Mouse (Mus musculus) stomach, embryonic 16.5 days (tissue): ENCODE measurements at regions not wholly inside any gene's neighbourhood (a gene's known extent, or its start where the extent isn't known, plus 50 kb on each side); places are given as distances from the start of the nearest gene placed in this dataset.

Experiments used
- ATAC-seq: fragments of 200-750 bp; cut with Nextera tagmentation; 2 replicates; pipeline ENCODE4 v1.8.0; 2017; ENCODE audit warnings: moderate number of reproducible peaks, moderate TSS enrichment; ENCODE audit not compliant: insufficient read depth, low FRiP score
- H3K27ac ChIP-seq: fragments of 300-500 bp; sonication (generic); 2 replicates; pipeline ENCODE4 v1.5.1; 2014; ENCODE audit warnings: low read length
- H3K27me3 ChIP-seq: fragments of 300-500 bp; sonication (generic); 2 replicates; pipeline ENCODE4 v1.6.1; 2014; ENCODE audit warnings: low read length, control low read depth, mixed read lengths; ENCODE audit not compliant: control insufficient read depth, insufficient read depth
- H3K36me3 ChIP-seq: fragments of 300-500 bp; sonication (generic); 2 replicates; pipeline ENCODE4 v1.6.1; 2014; ENCODE audit warnings: low read length; ENCODE audit not compliant: control insufficient read depth, insufficient read depth
- H3K4me1 ChIP-seq: fragments of 300-500 bp; sonication (generic); 2 replicates; pipeline ENCODE4 v1.6.1; 2014; ENCODE audit warnings: low read length, control low read depth, mixed read lengths; ENCODE audit not compliant: control insufficient read depth, insufficient read depth
- H3K4me2 ChIP-seq: fragments of 300-500 bp; sonication (generic); 2 replicates; pipeline ENCODE4 v1.6.1; 2014; ENCODE audit warnings: low read depth, low read length, mixed read lengths
- H3K4me3 ChIP-seq: fragments of 300-500 bp; sonication (generic); replicated peaks from 2 replicates; pipeline ENCODE4 v1.5.1; 2014; ENCODE audit warnings: mild to moderate bottlenecking, low read length
- H3K9ac ChIP-seq: fragments of 300-500 bp; sonication (generic); 2 replicates; pipeline ENCODE4 v1.6.1; 2014; ENCODE audit warnings: low read length
- H3K9me3 ChIP-seq: fragments of 300-500 bp; sonication (generic); replicated peaks from 2 replicates; pipeline ENCODE4 v1.6.1; 2016; ENCODE audit warnings: low read length, control low read depth; ENCODE audit not compliant: control insufficient read depth
- WGBS: fragments of 180-500 bp; shearing (Covaris S2); extraction: QIAGEN DNeasy Blood & Tissue Kit; methylation state at CpG from one replicate; pipeline ENCODE4 v1.1.7; 2014; 5-methylcytosine and 5-hydroxymethylcytosine counted together

DNA sequence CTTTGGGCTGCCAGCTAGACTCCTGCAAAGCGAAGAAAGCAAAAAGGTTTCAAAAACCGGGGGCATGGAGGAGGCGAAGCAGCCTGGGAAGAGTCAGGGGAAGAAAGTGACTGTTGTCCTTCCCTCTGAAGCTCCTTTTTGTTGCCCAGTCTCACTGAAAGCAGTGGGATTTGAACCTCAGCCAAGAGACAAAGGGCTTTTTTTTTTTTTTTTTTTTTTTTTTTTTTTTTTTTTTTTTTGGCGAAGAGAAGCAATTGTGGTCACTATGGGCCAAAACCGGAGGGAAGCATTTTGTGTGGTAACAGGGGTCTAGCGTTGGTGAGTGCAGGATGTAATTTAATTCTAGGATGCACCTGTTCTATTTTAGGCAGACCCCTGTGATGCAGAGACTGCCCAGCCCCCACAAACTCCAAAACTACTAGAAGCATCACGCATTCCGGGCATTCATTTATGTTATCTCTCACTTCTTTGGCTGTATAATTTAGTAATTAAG, 80.8 kb upstream of the Cpeb2 start:
- H3K4me1 ChIP-seq: 0 out of 2 replicates have a peak, but pooled peaks cover 8% of the 10 kb centered on the region
- no peak overlapping the region for H3K4me3 ChIP-seq
- H3K9me3 ChIP-seq: no peaks in the 10 kb centered on the region
- H3K9ac ChIP-seq: no peak overlapping the region
- no peaks in the 10 kb centered on the region for H3K36me3 ChIP-seq
- H3K4me2 ChIP-seq: no peak overlapping the region
- 50% methylated on average over 8 of the region's 8 CpGs for WGBS
- ATAC-seq: no peak
- no peaks in the 10 kb centered on the region for H3K27me3 ChIP-seq
- no peak overlapping the region for H3K27ac ChIP-seq

DNA sequence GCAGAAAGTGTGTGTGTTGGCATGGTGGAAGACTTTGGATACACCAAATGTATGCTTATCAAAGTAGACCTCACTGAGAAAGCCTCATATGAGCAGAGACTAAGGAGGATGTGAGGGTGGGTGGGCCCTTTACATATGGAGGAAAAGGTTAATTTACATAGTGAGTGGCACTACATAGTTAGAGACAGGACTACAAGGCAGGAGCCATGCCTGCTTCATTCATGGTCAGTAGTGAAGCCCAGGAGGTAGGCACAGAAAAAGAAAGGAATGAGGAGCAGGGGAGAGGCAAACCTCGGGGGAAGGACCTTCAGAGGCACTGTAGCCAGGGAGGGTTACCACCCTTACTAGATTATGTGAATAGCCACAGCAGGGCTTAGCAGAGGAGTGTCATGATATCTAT, 80.1 kb upstream of the Cpeb2 start:
- Histone ChIP-seq H3K27me3 (no peaks in the 10 kb centered on the region), H3K27ac (no peak overlapping the region), H3K9ac (no peak overlapping the region), H3K9me3 (no peaks in the 10 kb centered on the region), H3K4me3 (no peak overlapping the region), H3K36me3 (no peaks in the 10 kb centered on the region), H3K4me1 (0 out of 2 replicates have a peak, but pooled peaks cover 8% of the 10 kb centered on the region), H3K4me2 (no peak overlapping the region)
- no peak for ATAC-seq
- WGBS: 61% methylated on average over 1 of the region's 1 CpGs

DNA sequence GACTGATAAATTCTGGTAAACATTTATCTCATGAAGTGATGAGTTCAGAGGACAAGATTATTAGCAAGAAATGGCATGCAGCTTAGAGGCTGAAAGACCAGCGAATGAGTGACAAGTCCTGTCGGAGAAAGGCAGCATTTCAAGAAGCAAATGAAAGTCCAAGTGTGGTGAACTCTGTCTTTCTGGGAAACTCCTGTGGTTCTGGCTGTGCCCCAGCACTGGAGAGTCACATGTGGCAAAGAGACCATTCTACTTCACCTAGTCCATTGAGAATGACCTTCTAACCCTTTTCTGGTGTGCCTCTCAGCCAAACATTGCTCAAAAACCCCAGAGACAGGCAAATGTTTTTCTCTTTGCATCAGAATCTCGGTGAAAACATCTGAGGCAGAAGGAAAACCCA, 76.2 kb upstream of the Cpeb2 start:
- Histone ChIP-seq H3K4me2 (no peak overlapping the region), H3K36me3 (no peaks in the 10 kb centered on the region), H3K27me3 (no peaks in the 10 kb centered on the region), H3K27ac (no peak overlapping the region), H3K9me3 (no peaks in the 10 kb centered on the region), H3K4me1 (no peaks in the 10 kb centered on the region), H3K4me3 (no peak overlapping the region), H3K9ac (no peak overlapping the region)
- 89% methylated on average over 3 of the region's 3 CpGs for WGBS
- ATAC-seq: no peak

DNA sequence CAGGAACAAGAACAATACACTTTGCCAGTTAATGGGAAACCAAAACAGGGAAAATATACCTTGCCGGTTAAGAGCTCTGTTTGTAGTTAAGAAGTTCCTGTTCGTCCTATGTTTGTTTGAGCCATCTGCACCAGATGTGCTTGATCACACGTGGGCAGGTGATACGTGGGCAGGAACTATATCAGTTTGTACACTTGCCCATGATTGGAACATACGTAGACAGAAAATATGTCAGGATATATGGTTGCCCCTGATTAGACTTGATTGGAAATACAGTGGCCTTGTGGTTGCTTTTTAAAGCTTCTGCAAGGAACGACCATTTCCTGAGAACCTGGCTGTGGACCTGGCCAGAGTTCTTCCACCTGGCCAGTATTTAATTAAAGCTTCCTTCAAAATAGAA, 72.8 kb upstream of the Cpeb2 start:
- Histone ChIP-seq H3K9ac (no peak overlapping the region), H3K27ac (no peak overlapping the region), H3K4me1 (no peaks in the 10 kb centered on the region), H3K36me3 (no peaks in the 10 kb centered on the region), H3K4me3 (no peak overlapping the region), H3K4me2 (no peak overlapping the region), H3K9me3 (no peaks in the 10 kb centered on the region), H3K27me3 (no peaks in the 10 kb centered on the region)
- ATAC-seq: no peak
- WGBS: 61% methylated on average over 6 of the region's 6 CpGs

DNA sequence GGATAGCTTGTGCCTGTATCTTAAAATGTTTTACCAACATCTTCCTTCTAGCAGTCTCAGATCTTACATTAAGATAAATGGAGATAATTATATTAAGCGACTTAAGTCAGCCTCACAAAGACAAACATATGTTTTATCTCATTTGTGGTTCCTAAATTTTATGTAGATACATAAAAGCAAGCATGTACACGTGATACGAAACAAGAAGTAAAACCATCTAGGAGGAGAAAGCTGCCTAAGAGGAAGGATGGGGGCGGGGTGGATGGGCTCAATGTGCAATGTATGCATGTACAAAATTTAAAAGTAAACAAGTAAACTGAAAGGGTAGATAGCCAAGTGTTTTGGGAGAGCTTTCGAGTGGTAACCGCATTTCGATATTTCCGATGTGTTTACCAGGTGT, 51.5 kb upstream of the Cpeb2 start:
- Histone ChIP-seq H3K9ac (no peak overlapping the region), H3K4me1 (no peaks in the 10 kb centered on the region), H3K27ac (no peak overlapping the region), H3K27me3 (no peaks in the 10 kb centered on the region), H3K36me3 (no peaks in the 10 kb centered on the region), H3K4me3 (no peak overlapping the region), H3K9me3 (no peaks in the 10 kb centered on the region), H3K4me2 (no peak overlapping the region)
- 73% methylated on average over 8 of the region's 8 CpGs for WGBS
- no peak for ATAC-seq
